Mouse (Mus musculus) kidney, postnatal 36 days (tissue): ENCODE results near the gene Vrk3.
A peak's percentile ranks its signal among the peaks of the same experiment; 100 is the strongest.

Experiments
- DNase-seq, 2 experiments: peaks; one replicate each; pipeline ENCODE4 v3.0.0; 2021 to 2022; ENCODE audit warnings: mixed read lengths in 2 of 2

The Vrk3 gene

DNA sequence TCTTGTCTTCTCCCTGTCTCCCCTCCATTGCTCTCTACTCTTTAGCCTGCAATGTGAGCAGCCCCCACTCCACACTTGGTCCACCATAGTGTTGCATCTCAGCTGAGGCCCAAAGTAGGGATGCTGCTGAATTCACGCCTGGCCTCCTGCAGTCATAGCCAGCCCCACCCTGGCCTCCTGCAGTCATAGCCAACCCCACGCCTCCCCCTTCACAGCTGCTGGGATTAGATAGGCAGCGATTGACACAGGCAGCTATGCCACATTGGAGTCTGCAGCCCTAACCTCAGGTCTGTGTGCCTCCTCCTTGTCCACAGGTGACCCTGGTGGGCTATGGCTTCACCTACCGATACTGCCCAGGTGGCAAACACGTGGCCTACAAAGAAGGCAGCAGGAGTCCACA lies 19.9 kb downstream of the Vrk3 start:
- DNase-seq = no peak

DNA sequence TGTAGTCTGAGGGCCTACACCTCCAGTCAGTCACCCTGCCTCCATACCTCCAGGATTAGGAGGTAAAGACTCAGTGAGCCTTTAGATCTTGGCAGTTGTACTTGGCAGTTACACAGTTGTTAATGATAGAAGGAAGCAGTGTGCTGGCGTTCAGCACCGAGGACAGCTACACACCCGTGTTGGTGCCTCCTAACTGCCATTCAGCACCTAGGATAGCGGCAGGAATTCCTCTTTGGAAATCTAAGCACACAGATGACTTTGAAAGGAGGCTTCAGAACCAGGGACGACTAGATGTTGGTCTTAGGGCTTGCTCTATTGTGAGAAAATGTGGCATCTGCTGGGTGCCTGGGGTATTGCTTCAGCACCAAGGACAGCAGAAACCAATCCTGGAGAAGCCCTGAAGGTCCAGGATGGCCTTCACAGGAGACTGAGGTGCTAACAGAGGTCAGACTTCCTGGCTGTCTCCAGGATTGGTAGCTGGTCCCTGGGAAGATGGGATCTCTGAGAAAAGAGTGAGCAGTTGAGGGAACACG lies 21.9 kb downstream of the Vrk3 start:
- peak; percentile 66 to 90 for DNase-seq

DNA sequence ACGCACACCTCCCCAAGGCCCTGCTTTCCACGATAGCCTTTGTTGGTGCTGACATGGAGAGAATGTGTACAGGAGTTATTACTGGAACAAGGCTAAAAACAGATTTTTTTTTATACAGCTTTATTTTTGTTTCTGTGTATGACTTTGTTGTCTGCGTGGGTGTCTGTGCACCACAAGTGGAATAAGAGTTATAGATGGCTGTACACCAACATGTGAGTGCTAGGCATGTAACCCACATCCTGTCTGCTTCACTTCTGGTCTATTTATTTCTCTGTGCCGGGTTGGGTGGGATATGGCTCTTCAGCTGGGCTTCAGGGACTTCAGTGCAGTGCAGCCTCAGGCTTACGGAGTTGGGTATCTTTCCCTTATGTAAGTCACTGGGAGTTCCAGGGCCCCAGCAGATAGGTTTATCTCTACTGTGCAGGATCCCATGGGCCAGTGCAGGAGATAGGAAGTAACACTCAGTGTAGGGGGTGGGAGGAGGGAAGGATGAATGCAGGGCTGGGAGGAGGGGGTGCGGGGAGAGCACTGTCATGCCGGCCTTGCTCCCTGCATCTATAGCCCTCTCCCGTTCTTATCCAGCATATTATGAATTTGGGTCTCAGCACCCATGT lies 24.5 kb downstream of the Vrk3 start:
- no peak for DNase-seq

DNA sequence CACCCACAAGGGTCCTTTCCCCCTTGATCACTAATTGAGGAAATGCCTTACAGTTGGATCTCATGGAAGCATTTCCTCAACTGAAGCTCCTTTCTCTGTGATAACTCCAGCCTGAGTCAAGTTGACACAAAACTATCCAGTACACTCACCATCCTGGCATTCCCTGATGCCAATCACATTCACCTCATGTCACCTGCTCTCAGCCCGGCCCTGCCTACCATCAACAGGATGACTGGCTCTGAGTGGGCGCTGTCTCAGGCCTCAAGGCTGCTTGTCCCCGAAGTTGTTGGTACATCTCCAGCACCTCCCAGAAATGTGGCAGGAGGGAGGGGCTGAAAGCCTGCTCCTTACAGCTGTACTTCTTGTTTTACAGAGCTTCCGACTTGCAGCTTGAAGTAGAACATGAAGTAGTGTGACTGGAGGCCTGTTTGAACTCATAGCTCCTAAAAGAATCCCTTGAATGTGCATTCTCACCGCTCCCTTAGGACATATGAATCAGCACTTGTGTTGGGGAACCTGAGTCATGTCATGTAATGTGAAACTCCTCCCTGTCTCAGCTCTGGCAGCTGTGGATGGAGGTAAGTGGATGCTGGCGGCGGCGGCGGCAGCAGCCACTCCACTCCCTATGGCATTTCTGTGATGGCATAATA lies 28.8 kb downstream of the Vrk3 start:
- DNase-seq = no peak

- DNase-seq = no peak
Measured at GRCm38 (mm10) chr7:44780101-44780500, 31.9 kb downstream of the Vrk3 start.

DNA sequence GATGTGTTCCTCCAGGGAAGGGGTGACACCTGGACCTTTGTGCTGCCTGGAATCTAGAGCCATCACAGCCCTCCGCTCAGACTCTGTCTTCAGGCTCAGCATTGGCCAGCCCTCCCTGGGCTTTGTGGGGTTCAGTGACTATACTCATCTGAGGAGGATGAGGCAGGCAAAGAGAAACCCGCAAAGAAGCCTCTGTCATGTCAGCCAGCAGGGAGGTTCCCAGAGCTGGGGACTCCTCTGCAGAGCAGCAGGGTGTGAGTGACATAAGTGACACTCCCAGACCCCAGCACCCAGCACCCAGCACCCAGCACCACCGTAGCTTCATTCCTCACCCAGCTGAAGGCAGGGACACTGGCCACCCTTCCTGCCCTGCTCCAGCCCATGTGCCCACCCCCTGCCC lies 41.3 kb downstream of the Vrk3 start:
- DNase-seq = no peak

DNA sequence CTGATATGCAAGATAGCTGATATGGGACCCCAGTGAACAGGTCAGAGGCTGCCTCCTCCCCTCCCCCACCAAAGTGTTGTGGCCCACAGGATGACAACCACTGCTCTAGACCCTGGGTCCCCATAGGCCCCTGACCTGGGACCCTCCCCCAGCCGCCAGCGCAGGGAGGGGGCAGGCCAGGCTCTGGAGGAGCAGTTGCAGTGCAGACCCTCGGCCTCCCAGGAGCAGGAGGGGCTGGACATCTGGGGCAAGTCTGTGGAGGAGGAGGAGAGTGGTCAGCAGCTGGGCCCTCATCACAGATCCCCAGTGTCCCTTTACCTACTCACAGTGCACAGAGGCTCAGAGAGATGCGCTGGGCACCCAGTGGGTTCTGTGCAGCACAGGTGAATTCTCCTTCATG lies 41.9 kb downstream of the Vrk3 start:
- DNase-seq = no peak

- no peak for DNase-seq
Measured at GRCm38 (mm10) chr7:44792781-44793180, 44.6 kb downstream of the Vrk3 start.

DNA sequence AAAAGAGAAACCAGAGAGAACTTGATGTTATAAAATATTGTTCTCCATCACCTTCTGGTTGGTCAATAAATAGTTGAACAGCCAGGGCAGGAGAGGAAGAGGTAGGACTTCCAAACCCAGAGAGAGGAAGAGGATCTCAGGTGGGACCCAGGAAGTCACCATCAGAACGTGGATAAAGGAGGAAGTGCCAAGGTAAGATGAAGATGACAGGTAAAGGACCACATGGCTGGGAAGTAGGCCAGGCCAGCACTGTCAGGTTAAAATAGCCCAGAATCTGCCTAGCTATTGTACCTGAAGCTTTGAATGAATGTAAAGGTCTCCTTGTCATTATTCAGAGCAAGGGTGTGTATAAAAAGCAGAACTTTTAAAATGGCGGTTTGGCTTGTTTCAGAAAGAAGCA lies 60.7 kb downstream of the Vrk3 start:
- DNase-seq = no peak

DNA sequence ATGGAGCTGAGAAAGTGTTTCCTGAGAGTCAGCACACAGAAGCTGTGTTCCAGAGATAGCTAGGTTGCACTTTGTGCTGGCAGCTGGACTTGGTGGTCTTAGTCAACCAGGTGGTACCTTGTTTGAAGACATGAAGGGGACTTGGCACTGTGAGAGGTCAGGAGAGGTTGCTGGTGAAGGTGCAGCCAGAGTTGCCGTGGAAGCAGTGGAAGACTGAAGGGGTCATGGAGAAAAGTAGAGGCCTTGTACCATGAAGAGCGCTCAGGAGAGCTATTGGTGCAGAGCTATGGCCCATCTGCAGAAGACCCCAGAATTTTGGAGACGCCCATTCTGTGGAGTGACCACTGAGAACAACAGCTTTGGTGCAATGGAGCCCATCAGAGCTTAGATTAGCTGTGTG lies 61.3 kb downstream of the Vrk3 start:
- no peak for DNase-seq

GRCm38 (mm10) chr7:44810365-44810764 lies 62.2 kb downstream of the Vrk3 start:
- no peak for DNase-seq

DNA sequence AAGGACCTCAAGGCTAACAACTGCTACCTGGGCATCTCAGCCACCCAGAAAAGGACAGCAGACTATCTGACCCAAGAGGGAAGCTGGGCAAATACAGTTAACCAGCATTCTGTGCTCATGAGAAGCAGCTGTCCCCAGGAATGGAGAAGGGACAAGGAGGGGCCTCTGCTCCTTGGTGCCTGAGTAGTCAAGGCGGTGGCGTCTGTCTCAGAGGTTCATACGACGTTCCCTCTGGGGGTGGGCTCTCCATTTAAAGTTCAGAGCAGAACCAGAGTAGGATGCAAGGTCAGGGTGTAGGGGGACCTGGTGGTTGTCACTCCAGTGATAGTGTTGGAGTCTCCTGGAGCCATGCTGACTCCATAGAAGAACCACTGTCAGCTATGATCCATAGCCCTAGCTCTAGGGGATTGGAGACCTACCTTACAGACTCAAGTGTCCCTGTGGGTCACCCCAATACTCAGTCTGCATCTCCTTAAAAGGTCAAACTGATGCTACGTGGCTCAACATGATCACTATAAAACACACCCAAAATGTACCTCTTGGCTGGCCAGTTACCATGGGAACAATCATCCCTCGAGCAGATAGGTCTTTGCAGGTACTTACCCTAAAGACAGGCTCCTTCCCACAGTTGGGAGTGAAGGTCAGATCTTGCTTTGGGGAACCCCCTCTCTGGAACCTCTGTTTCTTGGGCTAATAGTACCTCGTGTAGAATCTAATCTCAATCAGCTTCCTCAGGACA lies 62.8 kb downstream of the Vrk3 start:
- DNase-seq = no peak

- no peak for DNase-seq
Measured at GRCm38 (mm10) chr7:44812651-44813325, 64.6 kb downstream of the Vrk3 start.

DNA sequence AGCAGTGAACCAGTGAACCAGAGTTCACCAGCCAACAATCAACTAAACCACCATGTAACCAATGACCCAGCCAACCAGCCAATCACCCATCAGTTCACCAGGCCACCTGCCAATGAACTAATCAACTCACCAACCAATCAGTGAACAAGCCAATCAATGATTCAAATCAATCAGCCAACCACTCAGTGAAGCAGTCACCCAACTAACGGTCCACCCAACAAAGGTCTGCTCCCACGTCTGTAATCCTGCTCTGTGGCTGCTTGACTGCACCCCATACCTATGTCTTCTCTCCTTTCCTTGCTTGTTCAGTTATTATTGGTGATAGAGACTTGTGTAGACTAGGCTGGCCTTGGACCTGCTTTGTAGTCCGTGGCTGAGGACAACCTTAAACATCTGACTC lies 65.8 kb downstream of the Vrk3 start:
- DNase-seq = no peak

GRCm38 (mm10) chr7:44814423-44814822 lies 66.2 kb downstream of the Vrk3 start:
- DNase-seq = no peak

GRCm38 (mm10) chr7:44814952-44815553 lies 66.8 kb downstream of the Vrk3 start:
- DNase-seq = no peak

GRCm38 (mm10) chr7:44815721-44816469 lies 67.7 kb downstream of the Vrk3 start, which contains the start of the genes Nup62 and Il4i1:
Gene Nup62, plus strand, starts transcription at chr7:44816088.
Gene Il4i1, plus strand, starts transcription at chr7:44816387.
- DNase-seq = peak; percentile 99 to 100

- peak in 1 of 2 experiments; percentile 68 for DNase-seq
Measured at GRCm38 (mm10) chr7:44816470-44817021, 68.3 kb downstream of the Vrk3 start, which contains the start of gene Atf5. Gene Atf5, minus strand, starts transcription at chr7:44816658.

DNA sequence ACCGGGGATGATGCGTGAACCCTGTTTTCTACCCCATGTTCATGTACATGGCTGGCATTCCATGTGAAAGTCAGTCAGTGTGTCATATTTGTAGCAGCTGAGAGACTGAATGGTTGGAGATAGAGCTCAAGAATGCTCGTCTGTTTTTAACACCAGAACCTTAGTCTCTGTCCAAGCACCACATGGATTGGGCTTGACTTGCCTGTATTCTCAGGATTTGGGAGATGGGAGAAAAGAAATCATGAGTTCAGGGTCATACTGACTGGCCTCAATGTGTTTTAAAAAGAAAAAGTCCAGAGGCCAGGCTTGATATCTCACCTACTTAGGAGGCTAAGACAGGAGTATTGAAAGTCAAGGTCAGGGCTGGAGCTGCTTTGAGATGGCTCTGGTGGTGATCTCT lies 69.2 kb downstream of the Vrk3 start:
- no peak for DNase-seq

DNA sequence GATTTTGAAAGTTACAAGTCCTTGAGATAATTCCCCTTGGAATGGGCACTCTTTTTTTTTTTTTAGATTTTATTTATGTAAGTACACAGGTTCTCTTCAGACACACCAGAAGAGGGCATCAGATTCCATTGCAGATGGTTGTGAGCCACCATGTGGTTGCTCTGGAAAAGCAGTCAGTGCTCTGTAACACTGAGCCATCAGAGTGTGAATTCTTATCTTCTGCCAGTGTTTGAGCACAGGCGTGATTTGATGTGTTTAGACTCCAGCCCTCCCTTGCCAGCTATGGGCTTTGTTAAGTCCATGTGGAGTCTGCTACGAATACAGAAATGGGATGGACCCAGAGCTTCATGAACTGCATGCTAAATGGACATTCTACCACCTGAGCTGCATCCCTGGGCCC lies 70.0 kb downstream of the Vrk3 start:
- DNase-seq = no peak

- no peak for DNase-seq
Measured at GRCm38 (mm10) chr7:44818751-44819235, 70.6 kb downstream of the Vrk3 start.
